Mouse (Mus musculus) liver, adult 10 weeks (tissue): ENCODE data around the gene Nap1l5. TPM values are rescaled to one million over a fixed set of nuclear protein-coding genes. Genes with fewer than 3 reads are reported as not detected.

Experiments
- polyA plus RNA-seq: library from polyadenylated mRNA; stranded (reverse); fragments of 350-450 nt; fragmentation: Illumina TruSeq; extraction: RNeasy Lipid Tissue Mini Kit (QIAGEN cat#74804); gene quantifications from one replicate; pipeline ENCODE4 v1.2.3, GENCODE M21; 2014; ENCODE audit warnings: low read depth, low replicate concordance

The Nap1l5 gene
- polyA plus RNA-seq = 0.26 TPM

DNA sequence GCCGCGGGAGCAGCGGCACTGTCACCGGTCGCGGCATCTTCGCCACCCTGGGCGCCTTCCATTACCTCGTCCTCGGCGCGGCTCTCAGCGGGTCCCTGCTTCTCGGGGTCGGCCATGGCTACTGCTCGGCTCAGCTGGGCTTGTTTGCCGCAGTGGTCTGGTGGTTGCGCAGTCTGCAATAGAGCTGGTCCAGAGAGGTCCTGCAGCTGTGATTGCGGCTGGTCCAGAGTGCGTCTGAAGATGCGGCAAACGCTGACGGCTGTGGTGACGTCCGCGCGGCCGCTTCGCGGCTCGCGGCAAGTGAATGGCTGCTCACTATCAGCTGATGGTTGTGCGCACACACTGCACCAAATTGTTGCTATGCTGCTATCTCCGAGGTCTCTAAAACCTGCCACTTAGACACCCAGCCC lies at the start of gene Nap1l5:
Gene Nap1l5 (minus strand): TSS at position 225 of the 410 bp plus-strand sequence.

Other genes with a start within 250 kb of the Nap1l5 start
- 3.6 TPM for gene Herc3, start 75.6 kb downstream of the Nap1l5 start, polyA plus RNA-seq
- gene Fam13a, start 117.5 kb upstream of the Nap1l5 start, polyA plus RNA-seq = 19.5 TPM